Mouse (Mus musculus): ENCODE measurements around the gene Pex11b.
"Not testable (repeated sequence)": the region's sequence is repeated elsewhere in the genome, so short reads cannot be mapped to it uniquely, and the experiment has no call there.

Gene Pex11b

GRCm38 (mm10) chr3:96673514-96673913 lies 38.3 kb downstream of the Pex11b start:
- no peak for DNase-seq (ENCODE audit: extremely low spot score, low spot score)

- peak; percentile 57 for DNase-seq (ENCODE audit: extremely low spot score, low spot score)
Measured at GRCm38 (mm10) chr3:96674442-96674841, 39.3 kb downstream of the Pex11b start.

- DNase-seq (ENCODE audit: extremely low spot score, low spot score) = no peak
Measured at GRCm38 (mm10) chr3:96675171-96675570, 40.0 kb downstream of the Pex11b start.

- no peak for DNase-seq (ENCODE audit: extremely low spot score, low spot score)
Measured at GRCm38 (mm10) chr3:96675690-96676089, 40.5 kb downstream of the Pex11b start.

GRCm38 (mm10) chr3:96678456-96678855 lies 43.3 kb downstream of the Pex11b start:
- DNase-seq (ENCODE audit: extremely low spot score, low spot score) = no peak

GRCm38 (mm10) chr3:96679159-96679674 lies 44.0 kb downstream of the Pex11b start:
- no peak for DNase-seq (ENCODE audit: extremely low spot score, low spot score)

GRCm38 (mm10) chr3:96680269-96680956 lies 45.2 kb downstream of the Pex11b start:
- DNase-seq (ENCODE audit: extremely low spot score, low spot score) = no peak

GRCm38 (mm10) chr3:96683496-96683895 lies 48.3 kb downstream of the Pex11b start:
- no peak for DNase-seq (ENCODE audit: extremely low spot score, low spot score)

- DNase-seq (ENCODE audit: extremely low spot score, low spot score) = no peak
Measured at GRCm38 (mm10) chr3:96684151-96684821, 49.1 kb downstream of the Pex11b start.

GRCm38 (mm10) chr3:96684822-96685156 lies 49.6 kb downstream of the Pex11b start:
- DNase-seq (ENCODE audit: extremely low spot score, low spot score) = peak; percentile 32

- not testable (repeated sequence) for DNase-seq (ENCODE audit: extremely low spot score, low spot score)
Measured at GRCm38 (mm10) chr3:96686057-96686456, 50.9 kb downstream of the Pex11b start.

GRCm38 (mm10) chr3:96688854-96689253 lies 53.7 kb downstream of the Pex11b start:
- no peak for DNase-seq (ENCODE audit: extremely low spot score, low spot score)

- no peak for DNase-seq (ENCODE audit: extremely low spot score, low spot score)
Measured at GRCm38 (mm10) chr3:96690298-96690697, 55.1 kb downstream of the Pex11b start.

GRCm38 (mm10) chr3:96692506-96692905 lies 57.3 kb downstream of the Pex11b start:
- no peak for DNase-seq (ENCODE audit: extremely low spot score, low spot score)

- no peak for DNase-seq (ENCODE audit: extremely low spot score, low spot score)
Measured at GRCm38 (mm10) chr3:96693579-96693978, 58.4 kb downstream of the Pex11b start.
